Mouse (Mus musculus) olfactory bulb, adult 2 months (tissue): ENCODE results near the gene Zfp513.

ENCODE experiments used
- CTCF ChIP-seq: fragments of 200-500 bp; IDR thresholded peaks from 2 replicates; pipeline ENCODE4 v1.5.1; 2012; ENCODE audit warnings: low read depth, mild to moderate bottlenecking, low read length, moderate library complexity; ENCODE audit not compliant: insufficient read depth
- POLR2A ChIP-seq: fragments of 200-500 bp; IDR thresholded peaks from 2 replicates; pipeline ENCODE4 v1.6.1; 2012; ENCODE audit warnings: mild to moderate bottlenecking, low read depth, low read length, moderate library complexity; ENCODE audit not compliant: insufficient read depth

DNA sequence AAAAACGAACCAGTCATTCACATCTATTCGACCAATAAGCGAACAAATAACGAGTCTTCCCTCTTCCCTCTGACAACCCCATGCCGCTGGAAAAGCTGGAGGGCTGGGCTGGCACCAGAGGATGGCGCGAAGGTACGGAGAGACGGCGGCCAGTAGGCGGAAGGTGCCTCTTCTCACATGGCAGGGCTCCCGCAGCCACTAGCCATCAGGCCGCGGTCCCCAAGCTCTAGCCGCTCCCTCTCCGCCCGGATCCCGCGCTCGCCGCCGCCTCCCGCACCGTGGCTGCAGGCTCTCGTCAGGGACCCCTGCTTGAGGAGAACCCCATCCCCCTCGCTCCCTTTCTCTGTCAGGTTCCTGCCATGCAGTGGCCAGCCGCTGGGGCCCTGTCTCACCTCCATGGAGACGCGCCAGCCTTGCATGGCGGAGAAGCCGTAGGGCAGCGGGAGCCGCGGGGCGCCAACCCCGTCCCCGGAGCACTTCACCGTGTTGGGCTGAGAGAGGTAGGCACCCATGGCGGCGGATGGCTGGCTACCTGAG lies 17.9 kb upstream of the Zfp513 start:
- no peak for TF ChIP-seq CTCF
- no peak for TF ChIP-seq POLR2A
